ENCODE assay signal across 13 mouse cellular contexts in the genomic region with DNA sequence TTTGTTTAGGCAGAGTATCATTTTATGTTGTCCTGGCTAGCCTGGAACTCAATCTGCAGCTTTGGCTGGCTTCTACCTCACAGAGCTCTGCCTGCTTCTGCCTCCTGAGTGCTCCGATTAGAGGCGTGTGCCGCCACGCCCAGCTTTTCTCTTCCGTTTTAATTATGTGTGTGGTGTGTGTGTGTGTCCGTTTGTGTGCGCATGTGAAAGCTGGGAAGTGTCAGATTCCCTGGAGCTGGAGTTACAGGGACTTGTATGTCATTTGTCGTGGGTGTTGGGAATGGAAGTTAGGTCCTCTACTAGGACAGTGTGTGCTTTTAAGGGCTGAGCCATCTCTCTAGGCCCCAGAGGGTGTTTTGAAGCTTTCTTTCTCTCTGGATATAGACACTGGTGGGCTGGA. TPM values are rescaled to one million over a fixed set of nuclear protein-coding genes. Genes with fewer than 3 reads are reported as not detected.
DNase-seq lines count a peak whose midpoint lies in the region; ATAC-seq lines count a peak whose summit lies in the region.
"Had no signal": no experiment of that assay in that cellular context is flagged by ENCODE, and none has a peak within 500 bp of the region (broad histone marks: within the 10 kb centered on the region; RNA-seq: fewer than 3 reads in every experiment).

No protein-coding gene starts in this region.

- no peak overlapping the region for H3K4me2 ChIP-seq in heart, embryonic 15.5 days
- H3K4me2 ChIP-seq in heart, embryonic 12.5 days = no peak overlapping the region
- H3K4me2 ChIP-seq in lung, embryonic 16.5 days (ENCODE audit: low read depth, low read length) = no peak overlapping the region
- no peak overlapping the region for H3K4me2 ChIP-seq in embryonic facial prominence, embryonic 15.5 days (replicated peaks)
- H3K4me2 ChIP-seq in stomach, embryonic 16.5 days (ENCODE audit: low read depth, low read length) = no peak overlapping the region

- no peaks in the 10 kb centered on the region for H3K36me3 ChIP-seq in heart, embryonic 15.5 days
- peaks cover 8% of the 10 kb centered on the region; the same call in 1 of the 2 replicates for H3K36me3 ChIP-seq in heart, embryonic 12.5 days
- H3K36me3 ChIP-seq in lung, embryonic 16.5 days (ENCODE audit: control insufficient read depth, insufficient read depth, low read length) = no peaks in the 10 kb centered on the region
- H3K36me3 ChIP-seq in embryonic facial prominence, embryonic 15.5 days = no peaks in the 10 kb centered on the region
- H3K36me3 ChIP-seq in stomach, embryonic 16.5 days (ENCODE audit: control insufficient read depth, insufficient read depth, low read length) = no peaks in the 10 kb centered on the region
- H3K36me3 ChIP-seq: midbrain, embryonic 15.5 days; neural tube, embryonic 12.5 days had no signal

- peaks cover 55% of the 10 kb centered on the region for H3K4me1 ChIP-seq in heart, embryonic 15.5 days (replicated peaks)
- H3K4me1 ChIP-seq in heart, embryonic 12.5 days (replicated peaks) = peaks cover 54% of the 10 kb centered on the region
- peaks cover 56% of the 10 kb centered on the region for H3K4me1 ChIP-seq in lung, embryonic 16.5 days (replicated peaks; ENCODE audit: control insufficient read depth, insufficient read depth, low read length)
- H3K4me1 ChIP-seq in embryonic facial prominence, embryonic 15.5 days = peaks cover 26% of the 10 kb centered on the region
- H3K4me1 ChIP-seq in stomach, embryonic 16.5 days (ENCODE audit: control insufficient read depth, insufficient read depth, low read length) = peaks cover 40% of the 10 kb centered on the region

- H3K27me3 ChIP-seq in heart, embryonic 15.5 days = no peaks in the 10 kb centered on the region
- no peaks in the 10 kb centered on the region for H3K27me3 ChIP-seq in heart, embryonic 12.5 days (replicated peaks)
- H3K27me3 ChIP-seq in lung, embryonic 16.5 days (ENCODE audit: control insufficient read depth, insufficient read depth, low read depth, low read length) = no peaks in the 10 kb centered on the region
- H3K27me3 ChIP-seq in embryonic facial prominence, embryonic 15.5 days = no peaks in the 10 kb centered on the region
- H3K27me3 ChIP-seq in stomach, embryonic 16.5 days (ENCODE audit: control insufficient read depth, insufficient read depth, low read length) = no peaks in the 10 kb centered on the region
- H3K27me3 ChIP-seq: midbrain, embryonic 15.5 days; neural tube, embryonic 12.5 days had no signal

- ATAC-seq in heart, embryonic 15.5 days (replicated peaks; ENCODE audit: insufficient number of reproducible peaks, insufficient read depth, low FRiP score, low read depth) = no peak
- ATAC-seq in heart, embryonic 12.5 days (ENCODE audit: insufficient number of reproducible peaks, low FRiP score) = no peak
- no peak for ATAC-seq in lung, embryonic 16.5 days (ENCODE audit: low read depth)
- no peak for ATAC-seq in embryonic facial prominence, embryonic 15.5 days (ENCODE audit: insufficient number of reproducible peaks, low FRiP score, low TSS enrichment, low read depth)
- ATAC-seq in stomach, embryonic 16.5 days (ENCODE audit: insufficient read depth, low FRiP score) = no peak
- ATAC-seq in erythroblast, adult 5-6 weeks (replicated peaks; ENCODE audit: low FRiP score, poor library complexity, severe bottlenecking) = no peak
- ATAC-seq: inflammation-experienced regulatory T-cells, adult 6 months had no signal

- H3K9me3 ChIP-seq in heart, embryonic 15.5 days (replicated peaks) = no peaks in the 10 kb centered on the region
- no peaks in the 10 kb centered on the region for H3K9me3 ChIP-seq in heart, embryonic 12.5 days (replicated peaks)
- H3K9me3 ChIP-seq in lung, embryonic 16.5 days (ENCODE audit: control insufficient read depth, low read length) = no peaks in the 10 kb centered on the region
- H3K9me3 ChIP-seq in embryonic facial prominence, embryonic 15.5 days (replicated peaks) = no peaks in the 10 kb centered on the region
- H3K9me3 ChIP-seq in stomach, embryonic 16.5 days (replicated peaks; ENCODE audit: control insufficient read depth, low read length) = no peaks in the 10 kb centered on the region
- H3K9me3 ChIP-seq: midbrain, embryonic 15.5 days; neural tube, embryonic 12.5 days had no signal

- 92% methylated on average over 8 of the region's 8 CpGs for WGBS in heart, embryonic 15.5 days
- WGBS in heart, embryonic 12.5 days = 89% methylated on average over 8 of the region's 8 CpGs
- WGBS in lung, embryonic 16.5 days = 92% methylated on average over 8 of the region's 8 CpGs
- WGBS in embryonic facial prominence, embryonic 15.5 days = 90% methylated on average over 8 of the region's 8 CpGs
- 90% methylated on average over 8 of the region's 8 CpGs for WGBS in stomach, embryonic 16.5 days

- DNase-seq in lung, adult 18-20 months = no peak
- no peak for DNase-seq in cerebellum, adult 9-10 months

- H3K9ac ChIP-seq in heart, embryonic 15.5 days = no peak overlapping the region
- no peak overlapping the region for H3K9ac ChIP-seq in heart, embryonic 12.5 days
- H3K9ac ChIP-seq in lung, embryonic 16.5 days (ENCODE audit: low read length) = no peak overlapping the region
- no peak overlapping the region for H3K9ac ChIP-seq in embryonic facial prominence, embryonic 15.5 days
- H3K9ac ChIP-seq in stomach, embryonic 16.5 days (ENCODE audit: low read length) = no peak overlapping the region

- no peak overlapping the region for H3K4me3 ChIP-seq in heart, embryonic 15.5 days
- H3K4me3 ChIP-seq in heart, embryonic 12.5 days = no peak overlapping the region
- no peak overlapping the region for H3K4me3 ChIP-seq in lung, embryonic 16.5 days (ENCODE audit: low read length)
- H3K4me3 ChIP-seq in embryonic facial prominence, embryonic 15.5 days (replicated peaks) = no peak overlapping the region
- no peak overlapping the region for H3K4me3 ChIP-seq in stomach, embryonic 16.5 days (replicated peaks; ENCODE audit: low read length)
- H3K4me3 ChIP-seq: neural tube, embryonic 12.5 days had no signal

- H3K27ac ChIP-seq in heart, embryonic 15.5 days = peak overlapping the region; percentile 91
- H3K27ac ChIP-seq in heart, embryonic 12.5 days (ENCODE audit: poor library complexity, severe bottlenecking) = no peak overlapping the region
- H3K27ac ChIP-seq in lung, embryonic 16.5 days (ENCODE audit: low read length) = peak overlapping the region; percentile 94
- peak overlapping the region; percentile 88; the same call in 1 of the 2 replicates for H3K27ac ChIP-seq in embryonic facial prominence, embryonic 15.5 days (replicated peaks)
- peak overlapping the region; percentile 86; the same call in 1 of the 2 replicates for H3K27ac ChIP-seq in stomach, embryonic 16.5 days (ENCODE audit: low read length)
- H3K27ac ChIP-seq: neural tube, embryonic 12.5 days had no signal

RNA-seq across cellular contexts. Expression of a gene that starts 1.1 kb away (rescaled TPM):
- 1.3 and 1.4 TPM in 2 replicates for polyA plus RNA-seq in heart, embryonic 15.5 days (2015; fragmentation: Nextera tagmentation; extraction: Ambion mirVana)
- polyA plus RNA-seq in heart, embryonic 12.5 days (2016; fragmentation: Nextera tagmentation; extraction: Ambion mirVana) = 0.69 and 0.70 TPM in 2 replicates
- polyA plus RNA-seq in lung, embryonic 16.5 days (2015; fragmentation: Nextera tagmentation; extraction: Ambion mirVana) = 0.93 and 1.1 TPM in 2 replicates
- polyA plus RNA-seq in embryonic facial prominence, embryonic 15.5 days (2015; fragmentation: Nextera tagmentation; extraction: Ambion mirVana) = 0.38 and 0.51 TPM in 2 replicates
- polyA plus RNA-seq in stomach, embryonic 16.5 days (2015; fragmentation: Nextera tagmentation; extraction: Ambion mirVana) = 0.24 and 0.45 TPM in 2 replicates
- total RNA-seq in erythroblast, adult 5-6 weeks (2015; ENCODE audit: low replicate concordance) = 0.21 TPM in 1 of 2 replicates, not detected in the other
- total RNA-seq in erythroblast, adult 5-6 weeks (2017; ENCODE audit: low replicate concordance) = 0.84 TPM in 1 of 2 replicates, not detected in the other
- total RNA-seq: hematopoietic stem cell, adult 5-6 weeks had no signal
- polyA plus RNA-seq: inflammation-experienced regulatory T-cells, adult 6 months had no signal

RNA-seq across cellular contexts. Expression of a gene that starts 27.2 kb away (rescaled TPM):
- polyA plus RNA-seq in heart, embryonic 15.5 days (2015; fragmentation: Nextera tagmentation; extraction: Ambion mirVana) = 120 and 132 TPM in 2 replicates
- polyA plus RNA-seq in heart, embryonic 12.5 days (2016; fragmentation: Nextera tagmentation; extraction: Ambion mirVana) = 143 and 145 TPM in 2 replicates
- 191 and 206 TPM in 2 replicates for polyA plus RNA-seq in lung, embryonic 16.5 days (2015; fragmentation: Nextera tagmentation; extraction: Ambion mirVana)
- polyA plus RNA-seq in embryonic facial prominence, embryonic 15.5 days (2015; fragmentation: Nextera tagmentation; extraction: Ambion mirVana) = 165 and 166 TPM in 2 replicates
- polyA plus RNA-seq in stomach, embryonic 16.5 days (2015; fragmentation: Nextera tagmentation; extraction: Ambion mirVana) = 187 and 192 TPM in 2 replicates
- 2.3 and 3.5 TPM in 2 replicates for total RNA-seq in erythroblast, adult 5-6 weeks (2015; ENCODE audit: low replicate concordance)
- total RNA-seq in erythroblast, adult 5-6 weeks (2017; ENCODE audit: low replicate concordance) = 5.2 and 10.3 TPM in 2 replicates

RNA-seq across cellular contexts. Expression of a gene that starts 42.9 kb away (rescaled TPM):
- polyA plus RNA-seq in heart, embryonic 15.5 days (2015; fragmentation: Nextera tagmentation; extraction: Ambion mirVana) = 6.5 and 9.4 TPM in 2 replicates
- 7.0 and 7.8 TPM in 2 replicates for polyA plus RNA-seq in heart, embryonic 12.5 days (2016; fragmentation: Nextera tagmentation; extraction: Ambion mirVana)
- 12.2 and 13.5 TPM in 2 replicates for polyA plus RNA-seq in lung, embryonic 16.5 days (2015; fragmentation: Nextera tagmentation; extraction: Ambion mirVana)
- polyA plus RNA-seq in embryonic facial prominence, embryonic 15.5 days (2015; fragmentation: Nextera tagmentation; extraction: Ambion mirVana) = 7.8 and 8.5 TPM in 2 replicates
- polyA plus RNA-seq in stomach, embryonic 16.5 days (2015; fragmentation: Nextera tagmentation; extraction: Ambion mirVana) = 8.1 and 9.3 TPM in 2 replicates
- total RNA-seq in erythroblast, adult 5-6 weeks (2015; ENCODE audit: low replicate concordance) = 128 and 178 TPM in 2 replicates
- total RNA-seq in erythroblast, adult 5-6 weeks (2017; ENCODE audit: low replicate concordance) = 253 and 303 TPM in 2 replicates

RNA-seq across cellular contexts. Expression of a gene that starts 46.9 kb away (rescaled TPM):
- 0.10 TPM in 1 of 2 replicates, not detected in the other for polyA plus RNA-seq in heart, embryonic 15.5 days (2015; fragmentation: Nextera tagmentation; extraction: Ambion mirVana)
- polyA plus RNA-seq in heart, embryonic 12.5 days (2016; fragmentation: Nextera tagmentation; extraction: Ambion mirVana) = 0.12 TPM in 1 of 2 replicates, not detected in the other
- 0.13 TPM in 1 of 2 replicates, not detected in the other for polyA plus RNA-seq in lung, embryonic 16.5 days (2015; fragmentation: Nextera tagmentation; extraction: Ambion mirVana)
- polyA plus RNA-seq in embryonic facial prominence, embryonic 15.5 days (2015; fragmentation: Nextera tagmentation; extraction: Ambion mirVana) = 0.08 and 0.11 TPM in 2 replicates
- 0.34 and 0.39 TPM in 2 replicates for polyA plus RNA-seq in stomach, embryonic 16.5 days (2015; fragmentation: Nextera tagmentation; extraction: Ambion mirVana)
- total RNA-seq in erythroblast, adult 5-6 weeks (2015; ENCODE audit: low replicate concordance) = not detected in 2 replicates
- total RNA-seq in erythroblast, adult 5-6 weeks (2017; ENCODE audit: low replicate concordance) = not detected in 2 replicates
- total RNA-seq: gastrocnemius, postnatal 25 days had no signal
- polyA plus RNA-seq: inflammation-experienced regulatory T-cells, adult 6 months had no signal
